Mouse (Mus musculus): ENCODE results near the gene Afdn. TPM values are rescaled to one million over a fixed set of nuclear protein-coding genes. Genes with fewer than 3 reads are reported as not detected.
"Not testable (repeated sequence)": the region's sequence is repeated elsewhere in the genome, so short reads cannot be mapped to it uniquely, and the experiment has no call there.

Afdn gene
- total RNA-seq, 2 experiments from 2014 or later, result 101 to 105 TPM

DNA sequence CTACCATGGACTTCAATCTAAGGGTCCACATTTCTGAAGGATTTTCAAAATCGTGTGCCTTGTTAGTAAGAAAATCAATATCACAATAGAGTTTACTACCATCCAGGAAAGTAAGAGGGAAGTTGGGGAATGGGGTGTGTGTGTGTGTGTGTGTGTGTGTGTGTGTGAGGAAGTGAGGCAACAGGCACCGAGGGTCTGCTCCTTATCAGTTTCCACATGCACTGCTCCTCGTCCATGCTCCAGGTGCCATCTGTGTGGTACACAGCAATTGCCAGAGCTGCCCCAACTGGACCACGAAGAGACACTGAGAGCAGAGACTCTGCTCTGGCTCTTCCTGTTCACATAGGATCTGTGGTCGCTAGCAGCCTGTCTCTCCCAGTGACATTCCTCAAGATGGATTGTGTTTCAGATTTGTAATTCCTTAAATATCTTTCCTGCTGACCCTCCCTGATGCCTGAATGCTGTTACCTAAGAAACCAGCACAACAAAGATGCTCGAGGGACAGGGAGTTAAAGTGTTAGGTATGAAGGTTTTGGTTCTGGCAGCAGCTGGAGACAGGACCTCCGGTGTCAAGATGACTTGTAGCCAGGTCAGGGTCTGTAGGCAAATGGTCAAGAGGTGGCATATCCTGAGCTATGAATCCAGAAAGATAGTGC, 22.1 kb upstream of the Afdn start:
- no peak for DNase-seq (ENCODE audit: low spot score in 2 of 2)

DNA sequence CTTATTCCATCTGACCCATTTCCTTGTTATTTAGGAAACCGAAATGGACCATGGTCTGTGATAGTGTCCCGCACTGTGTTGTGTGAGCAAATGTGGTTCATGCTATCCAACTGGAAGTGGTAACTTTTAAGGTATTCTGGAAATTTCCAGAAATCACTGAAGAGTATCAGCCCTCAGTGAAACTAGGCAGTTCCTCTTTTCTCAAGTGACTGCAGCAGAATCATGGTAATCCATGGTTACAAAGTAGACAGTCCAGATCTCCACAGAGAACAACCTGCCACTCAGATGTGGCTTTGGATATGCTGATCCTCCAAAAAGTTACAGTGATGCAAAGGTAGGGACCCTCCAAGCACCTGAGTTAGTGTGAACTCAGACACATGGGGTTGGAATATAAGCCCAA, 21.4 kb upstream of the Afdn start:
- no peak for DNase-seq (ENCODE audit: low spot score in 2 of 2)

DNA sequence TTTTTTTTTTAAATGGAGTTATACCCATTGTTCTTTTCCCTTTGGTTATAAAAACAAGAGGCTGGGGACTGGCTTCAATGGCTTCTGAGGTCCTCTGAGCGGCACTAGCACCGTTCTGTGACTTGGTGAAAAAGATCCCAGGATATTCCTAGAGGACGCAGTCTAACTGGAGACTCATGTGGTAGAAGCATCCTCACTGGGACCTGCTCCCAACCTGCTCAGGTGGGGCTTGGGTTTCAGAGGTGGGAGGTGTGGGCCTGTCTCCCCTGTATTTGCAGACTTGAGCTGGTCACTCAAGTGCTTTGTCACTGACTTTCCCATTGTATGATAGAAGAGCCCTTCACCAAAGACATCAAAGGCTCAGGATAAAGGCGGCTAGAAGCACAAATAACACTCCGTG, 20.4 kb upstream of the Afdn start:
- no peak for DNase-seq (ENCODE audit: low spot score in 2 of 2)

DNA sequence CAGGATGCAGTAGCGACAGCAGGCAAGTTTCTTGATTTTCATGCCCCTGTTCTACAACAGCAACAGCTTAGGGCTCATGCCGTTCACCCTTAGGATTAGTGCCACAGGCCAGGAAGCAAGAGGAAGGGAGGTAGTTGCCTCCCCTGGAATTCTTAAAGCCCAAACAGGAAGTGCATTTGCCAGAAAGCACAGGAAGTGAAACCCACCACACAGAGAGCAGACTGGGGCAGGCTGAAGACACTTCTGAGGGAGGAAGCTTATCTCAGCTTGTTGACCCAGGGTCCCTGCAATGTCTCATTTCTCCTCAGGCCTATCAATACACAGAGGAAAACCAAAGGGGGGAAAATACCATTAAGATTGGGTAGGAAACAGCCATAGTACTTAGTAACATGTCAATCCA, 19.5 kb upstream of the Afdn start:
- no peak for DNase-seq (ENCODE audit: low spot score in 2 of 2)

DNA sequence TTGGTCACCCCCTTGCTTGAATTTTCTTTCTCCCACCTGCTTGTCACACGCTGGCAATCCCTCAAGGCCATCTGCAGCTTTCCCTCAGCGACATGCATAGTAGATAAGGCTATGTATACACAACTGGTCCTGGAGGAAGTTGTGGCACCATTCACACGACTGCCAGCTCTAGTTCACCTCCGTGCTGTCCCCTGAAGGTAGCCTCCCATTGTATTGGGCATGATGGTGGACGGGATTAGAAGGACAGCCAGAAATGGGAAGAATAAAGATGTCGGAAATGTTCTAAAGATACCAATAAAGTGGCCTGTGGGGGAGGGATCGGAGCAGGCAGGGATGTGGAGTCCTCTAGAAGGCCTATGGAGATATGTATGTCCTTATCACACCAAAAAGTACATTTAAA, 18.7 kb upstream of the Afdn start:
- no peak for DNase-seq (ENCODE audit: low spot score in 2 of 2)

DNA sequence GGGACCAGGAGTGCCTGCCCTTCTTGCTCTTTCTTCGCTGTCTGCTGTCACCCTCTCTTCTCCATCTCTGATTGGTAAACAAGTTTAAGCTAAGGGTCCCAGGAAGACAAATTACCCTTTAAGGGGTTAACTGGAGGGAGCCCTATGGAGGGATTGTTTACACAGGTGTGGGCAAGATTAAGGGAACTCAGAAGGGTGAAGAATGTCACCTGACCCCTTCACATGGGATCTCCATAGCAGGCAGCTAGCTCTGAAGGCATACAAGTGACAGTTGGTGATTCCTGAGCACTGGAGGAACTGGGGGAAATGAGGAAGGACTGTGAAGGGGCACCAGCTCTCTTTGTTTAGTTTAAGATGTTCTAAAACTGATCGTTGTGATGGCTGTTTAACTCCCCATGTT, 18.0 kb upstream of the Afdn start:
- no peak for DNase-seq (ENCODE audit: low spot score in 2 of 2)

DNA sequence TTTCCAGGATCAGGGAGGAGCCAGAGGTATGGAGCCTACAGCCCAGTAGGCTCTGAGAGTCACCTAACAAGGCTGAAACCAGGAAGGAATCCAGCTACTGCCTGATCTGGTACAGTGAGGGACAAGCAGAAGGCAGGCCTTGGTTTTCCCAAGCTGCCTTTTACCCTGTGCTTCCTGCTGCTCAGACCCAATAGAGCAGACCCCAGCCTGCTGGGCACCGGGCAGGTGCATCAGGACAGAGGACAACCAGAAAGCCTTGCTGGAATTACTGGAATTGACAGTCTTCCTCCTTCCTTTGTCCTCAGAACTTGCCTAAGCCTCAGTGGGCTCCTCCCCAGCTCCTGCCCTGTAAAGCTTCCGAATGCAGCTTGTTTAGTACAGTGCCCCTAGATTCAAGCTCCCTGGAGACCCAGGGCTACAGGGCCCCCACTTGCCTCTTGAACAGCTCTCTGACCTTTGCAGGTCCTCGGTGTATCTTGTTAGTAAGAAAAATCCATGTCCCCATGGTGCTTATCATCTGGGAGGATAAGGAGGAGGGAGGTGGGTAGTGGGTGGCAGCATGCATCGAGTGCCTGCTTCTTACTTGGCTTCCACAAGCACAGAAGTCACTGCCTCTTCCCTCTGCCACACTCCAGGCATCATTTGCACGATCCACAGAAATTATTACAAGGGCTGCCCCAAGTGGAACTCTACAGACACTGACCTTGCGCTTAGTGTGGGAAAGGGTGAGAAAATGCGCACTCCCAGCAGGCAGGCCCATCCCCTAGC, 17.2 kb upstream of the Afdn start:
- DNase-seq (ENCODE audit: low spot score in 2 of 2), result no peak

DNA sequence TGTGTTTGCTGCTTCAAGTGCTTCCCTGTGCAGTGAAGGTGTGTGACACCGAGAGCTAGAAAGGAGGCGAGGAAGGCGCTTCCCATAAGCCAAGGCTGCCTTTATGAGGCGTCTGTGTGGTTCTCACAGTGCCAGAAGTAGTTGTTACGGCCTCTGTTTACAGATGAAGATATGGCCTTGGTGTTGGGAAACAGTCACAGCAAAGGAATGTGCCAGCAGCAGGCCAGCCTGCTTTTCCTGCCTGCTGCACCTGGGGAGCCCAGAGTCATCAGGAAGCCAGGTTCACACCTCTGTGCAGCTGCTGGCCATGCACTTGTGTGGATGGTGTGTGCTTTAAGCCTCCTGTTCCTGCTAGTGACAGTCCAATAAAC, 16.6 kb upstream of the Afdn start:
- no peak for DNase-seq (ENCODE audit: low spot score in 2 of 2)

DNA sequence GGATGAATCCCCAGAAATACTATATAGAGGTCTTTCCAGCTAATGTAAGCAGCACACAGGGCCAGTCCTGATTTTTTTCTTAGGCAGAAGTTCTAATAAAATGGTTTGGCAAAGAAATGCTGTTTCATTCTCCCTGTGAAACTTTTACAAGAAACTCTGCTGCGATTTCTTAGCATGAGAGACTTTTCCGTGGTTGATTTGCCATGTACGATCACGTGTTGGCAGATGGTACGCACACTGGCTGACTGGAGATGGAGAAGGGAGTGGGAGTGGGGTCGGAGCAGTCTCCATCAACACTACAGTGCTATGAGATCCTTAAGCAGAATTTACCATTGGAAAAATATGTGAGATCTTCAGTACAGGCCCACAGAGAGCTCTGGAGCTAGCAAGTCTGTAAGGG, 16.1 kb upstream of the Afdn start:
- no peak for DNase-seq (ENCODE audit: low spot score in 2 of 2)

DNA sequence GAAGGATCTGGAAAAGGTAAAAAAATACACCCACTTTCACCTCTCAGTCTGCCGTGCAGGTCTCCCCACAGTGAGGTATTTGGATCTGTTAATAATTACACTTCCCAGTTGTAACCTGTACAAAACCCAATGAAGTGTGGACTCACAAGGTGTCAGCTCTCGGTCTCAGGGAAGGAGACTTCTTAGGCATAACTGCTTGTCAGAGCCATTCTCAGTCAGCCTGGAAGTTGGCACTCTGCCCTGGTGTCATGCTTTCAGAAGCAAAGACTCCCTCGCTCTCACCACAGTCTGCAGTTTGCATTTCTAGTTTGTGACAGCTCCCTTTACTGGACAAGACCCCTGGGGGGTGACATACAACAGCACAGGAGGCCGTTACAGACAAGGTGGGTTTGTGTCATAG, 15.5 kb upstream of the Afdn start:
- DNase-seq (ENCODE audit: low spot score in 2 of 2), result no peak

DNA sequence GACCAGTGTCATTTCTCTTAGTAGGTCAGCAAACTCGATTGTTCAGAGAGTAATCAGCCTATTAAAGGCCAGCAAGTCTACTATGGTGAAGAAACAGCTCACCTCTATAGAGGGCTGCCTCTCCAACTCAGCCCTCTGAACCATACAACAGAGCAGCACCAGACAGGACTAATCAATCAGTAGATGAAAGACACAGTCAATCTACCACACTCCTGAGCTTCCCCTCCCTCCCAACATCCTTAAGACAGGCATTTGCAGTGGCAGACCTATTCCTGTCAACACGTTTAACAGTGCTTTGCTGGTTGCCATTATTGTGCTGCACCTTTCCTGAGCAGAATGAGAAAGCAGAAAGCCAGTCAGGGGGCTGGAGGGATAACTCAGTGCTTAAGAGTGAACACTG, 15.0 kb upstream of the Afdn start:
- no peak for DNase-seq (ENCODE audit: low spot score in 2 of 2)

DNA sequence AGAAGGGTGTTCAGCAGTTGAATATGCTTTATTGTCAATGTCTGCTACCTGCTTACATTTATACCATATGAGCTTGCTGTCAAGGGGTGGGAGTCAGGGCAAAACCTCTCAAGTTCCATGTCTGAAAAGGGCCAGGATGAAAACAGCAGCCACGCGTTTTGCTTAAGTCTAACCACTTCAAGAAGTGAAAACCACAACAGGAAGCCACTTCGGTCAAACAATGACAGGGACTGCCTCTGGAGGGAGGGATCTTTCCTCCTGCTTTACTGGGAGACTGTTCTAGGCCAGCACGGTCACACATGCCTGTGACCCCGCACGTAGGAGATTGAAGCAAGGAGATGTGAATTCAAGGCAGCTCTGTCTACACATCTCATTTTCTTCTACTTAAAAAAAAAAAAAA, 14.0 kb upstream of the Afdn start:
- DNase-seq (ENCODE audit: low spot score in 2 of 2), result no peak

DNA sequence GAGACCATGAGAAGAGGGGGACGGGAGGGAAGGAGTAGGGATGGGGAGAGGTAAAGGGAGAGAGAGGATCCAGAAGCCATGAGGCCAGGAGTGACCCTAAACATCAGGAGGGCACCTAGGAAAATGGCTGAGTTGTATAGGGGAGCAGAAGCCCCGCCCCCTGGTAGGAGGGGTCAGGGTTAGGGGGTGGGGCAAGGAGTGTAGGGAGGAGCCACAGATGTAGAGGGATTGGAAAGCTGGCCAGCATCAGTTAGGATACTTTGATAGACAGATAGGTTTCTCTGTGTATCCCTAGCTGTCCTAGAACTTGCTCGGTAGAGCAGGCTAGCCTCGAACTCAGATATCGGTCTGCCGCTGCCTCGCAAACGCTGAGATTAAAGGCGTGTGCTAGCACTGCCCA, 12.7 kb upstream of the Afdn start:
- no peak for DNase-seq (ENCODE audit: low spot score in 2 of 2)

DNA sequence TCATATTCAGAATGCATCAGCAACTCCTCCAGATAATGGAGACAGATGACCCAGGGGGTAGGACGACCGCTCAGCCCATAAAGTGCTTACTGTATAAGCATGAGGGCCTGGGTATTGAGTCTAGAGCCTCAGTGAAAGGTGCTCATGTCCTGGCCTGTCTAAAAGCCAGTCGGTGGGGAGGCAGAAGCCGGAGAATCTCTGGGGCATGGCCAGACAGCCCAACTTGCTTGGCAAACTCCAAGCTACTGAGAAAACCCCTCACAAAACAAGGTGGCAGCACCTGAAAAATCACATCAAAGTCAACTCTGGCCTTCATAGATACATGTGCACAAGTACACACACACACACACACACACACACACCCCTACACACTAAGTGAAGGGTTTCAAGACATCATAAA, 11.3 kb upstream of the Afdn start:
- no peak for DNase-seq (ENCODE audit: low spot score in 2 of 2)

DNA sequence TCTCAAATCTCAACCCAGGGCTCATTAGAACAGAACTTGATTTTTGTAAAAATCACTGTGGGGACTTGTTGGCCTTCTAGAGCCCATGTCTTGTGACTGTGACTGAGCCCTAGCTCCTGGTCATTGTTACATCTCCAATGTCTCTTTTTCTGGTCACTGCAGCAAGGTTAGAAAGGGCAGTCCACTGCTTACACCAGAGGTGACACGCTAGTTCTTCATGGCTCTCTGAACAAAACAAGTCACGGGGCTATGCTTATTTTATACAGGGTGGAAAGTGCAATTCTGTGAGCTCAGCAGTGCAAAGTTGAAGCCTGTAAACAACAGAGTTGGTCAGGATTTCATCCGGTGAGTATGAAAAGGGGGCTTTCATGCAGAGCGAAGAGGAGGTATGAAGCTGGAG, 6.4 kb upstream of the Afdn start:
- DNase-seq (ENCODE audit: low spot score in 2 of 2), result no peak

DNA sequence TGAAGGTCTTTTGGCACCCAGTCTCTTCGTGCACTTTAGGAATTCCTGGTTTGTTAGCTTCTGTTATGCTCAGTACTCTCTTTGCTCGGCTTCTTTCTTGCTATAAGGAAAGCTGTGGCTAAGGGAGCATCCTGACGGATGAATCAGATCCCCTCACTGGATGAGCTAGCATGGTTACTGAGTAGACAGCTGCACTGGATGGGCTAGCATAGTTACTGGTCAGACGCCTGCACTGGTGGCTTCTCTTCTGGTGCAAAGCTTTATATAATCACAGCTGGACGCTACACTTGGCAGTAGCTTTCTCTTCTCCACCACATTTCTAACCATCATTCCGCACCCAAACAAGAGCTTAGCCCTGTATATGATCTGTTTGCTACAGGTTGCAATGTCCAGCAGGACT, 5.4 kb upstream of the Afdn start:
- no peak for DNase-seq (ENCODE audit: low spot score in 2 of 2)

DNA sequence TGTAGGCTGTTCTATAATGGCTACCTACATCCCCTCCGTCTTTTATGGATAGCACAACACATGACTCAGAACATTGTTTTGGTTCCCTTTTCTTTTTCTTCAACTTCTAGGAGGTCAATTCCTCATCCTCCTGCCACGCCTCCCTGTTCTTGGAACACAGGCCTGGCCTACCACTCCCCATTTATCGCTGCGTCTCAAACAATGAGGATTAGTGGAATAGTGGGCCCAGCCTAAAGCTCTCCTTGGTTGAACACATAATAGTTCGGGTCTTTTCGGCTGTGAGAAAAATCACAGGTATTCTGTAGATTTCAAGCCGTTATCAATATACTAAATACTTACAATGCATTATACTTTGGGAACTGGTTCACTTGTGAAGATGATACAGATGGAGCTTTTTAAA, 1.8 kb upstream of the Afdn start:
- DNase-seq (ENCODE audit: low spot score in 2 of 2), result no peak

DNA sequence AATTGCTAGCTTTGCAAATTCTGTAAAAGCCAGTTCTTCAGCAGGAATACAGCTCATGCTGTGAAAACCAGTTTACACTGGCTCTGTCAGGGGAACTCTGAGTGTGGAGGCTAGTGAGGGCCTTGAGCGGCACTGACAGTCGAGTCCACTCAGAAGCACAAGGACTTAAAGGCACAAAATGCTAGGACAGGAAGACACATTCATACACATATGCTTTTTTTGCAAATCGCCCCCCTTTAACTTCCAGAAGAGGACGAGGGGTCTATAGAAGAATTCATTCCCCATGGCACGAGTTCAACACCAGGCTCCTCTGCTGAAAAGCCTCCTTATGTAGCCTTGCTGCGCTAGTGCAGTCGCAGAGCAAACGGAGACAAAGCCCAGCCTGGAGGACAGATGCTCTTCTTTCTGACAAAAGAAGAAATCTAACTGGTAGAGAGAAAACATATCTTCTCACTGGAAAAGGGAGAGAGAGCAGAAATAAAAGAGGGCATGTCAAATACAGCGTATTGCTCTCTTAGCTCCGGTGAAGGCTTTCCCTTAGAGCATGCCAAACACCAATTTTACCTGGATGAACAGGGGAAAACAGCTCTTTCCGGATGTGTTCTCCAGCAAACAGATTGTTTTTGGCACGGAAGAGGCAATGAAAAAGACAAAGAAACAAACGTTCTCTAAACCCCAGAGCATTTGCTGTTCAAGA, 1.0 kb upstream of the Afdn start:
- peak in 1 of 2 experiments; percentile 34 for DNase-seq (ENCODE audit: low spot score in 2 of 2)

DNA sequence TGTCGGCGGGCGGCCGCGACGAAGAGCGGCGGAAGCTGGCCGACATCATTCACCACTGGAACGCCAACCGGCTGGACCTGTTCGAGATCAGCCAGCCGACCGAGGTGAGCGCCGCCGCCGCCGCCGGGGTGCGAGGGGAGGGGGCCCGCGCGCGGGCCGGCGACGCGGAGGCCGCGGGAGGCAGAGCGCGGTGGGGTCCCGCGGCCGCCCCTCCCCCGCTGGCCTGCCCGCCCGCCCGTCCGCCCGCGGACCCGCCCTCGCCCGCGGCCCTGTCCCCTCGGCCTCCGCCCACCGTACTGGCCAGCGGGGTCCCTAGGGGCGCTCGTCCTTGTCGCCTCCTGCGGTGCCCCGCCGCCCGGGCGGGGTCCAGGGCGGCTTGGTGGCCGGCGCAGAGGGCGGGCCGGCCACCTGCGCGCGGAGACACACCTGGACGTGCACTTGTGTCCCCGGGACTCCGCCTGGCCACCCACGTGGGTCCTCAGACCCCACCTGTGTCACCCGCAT, 388 bp downstream of the Afdn start:
- no peak for DNase-seq (ENCODE audit: low spot score in 2 of 2)

DNA sequence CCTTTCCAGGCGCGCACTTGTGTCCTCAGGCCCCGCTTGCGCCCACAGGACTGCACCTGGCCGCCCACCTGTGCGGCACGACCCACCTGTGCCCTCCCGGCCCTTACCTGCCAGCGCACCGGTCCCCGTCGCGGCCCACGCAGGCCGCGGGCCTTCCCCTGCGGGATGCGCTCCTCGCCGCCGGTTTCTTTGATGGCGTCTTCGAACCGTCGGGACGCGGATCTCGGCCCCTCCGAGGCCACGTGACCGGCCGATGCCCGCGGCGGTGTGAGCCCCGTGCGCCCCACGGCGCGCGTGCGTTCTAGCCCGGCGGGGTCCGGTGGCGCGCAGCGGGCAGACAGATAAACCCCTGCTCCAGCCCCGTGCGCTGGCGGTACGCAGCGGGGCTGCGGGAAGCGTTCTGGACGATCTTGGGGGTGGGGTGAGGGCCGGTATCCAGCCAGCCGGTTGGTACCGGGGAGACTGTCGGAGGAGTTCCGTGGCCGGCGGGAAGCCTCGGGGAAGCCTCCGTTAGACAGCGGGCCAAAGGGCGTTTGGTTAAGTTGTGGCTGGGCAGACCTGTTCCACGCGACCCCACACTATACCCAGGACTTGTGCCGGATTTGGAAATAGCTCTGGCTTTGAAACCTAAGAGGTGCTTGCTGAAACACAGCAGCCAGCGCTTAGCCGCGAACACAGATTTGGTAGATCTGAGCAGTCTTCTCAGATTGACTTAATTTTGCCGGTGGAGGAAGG, 1.0 kb downstream of the Afdn start, which contains the start of gene Tcte2:
Tcte2 (minus strand) TSS at position 647 of the 735 bp plus-strand sequence.
- peak in 1 of 2 experiments; percentile 36 for DNase-seq (ENCODE audit: low spot score in 2 of 2)

DNA sequence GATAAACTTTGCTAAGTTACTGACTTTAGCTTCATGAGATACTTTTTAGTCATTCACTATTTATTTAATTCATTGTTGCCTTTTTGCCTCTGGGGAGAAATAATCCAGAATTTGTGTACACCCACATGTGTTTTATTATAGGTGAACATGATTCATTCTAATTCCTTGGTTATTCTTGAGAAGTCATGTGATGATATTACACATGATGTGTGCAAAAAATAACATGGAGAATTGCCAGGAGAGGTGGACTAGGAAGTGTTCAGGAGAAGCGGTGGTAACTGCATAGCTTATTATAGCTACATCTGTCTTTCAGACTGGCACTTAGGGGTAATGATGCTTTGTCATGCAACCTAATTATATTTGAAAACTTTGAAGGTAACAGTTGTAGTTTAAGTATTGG, 3.5 kb downstream of the Afdn start:
- DNase-seq (ENCODE audit: low spot score in 2 of 2), result no peak

DNA sequence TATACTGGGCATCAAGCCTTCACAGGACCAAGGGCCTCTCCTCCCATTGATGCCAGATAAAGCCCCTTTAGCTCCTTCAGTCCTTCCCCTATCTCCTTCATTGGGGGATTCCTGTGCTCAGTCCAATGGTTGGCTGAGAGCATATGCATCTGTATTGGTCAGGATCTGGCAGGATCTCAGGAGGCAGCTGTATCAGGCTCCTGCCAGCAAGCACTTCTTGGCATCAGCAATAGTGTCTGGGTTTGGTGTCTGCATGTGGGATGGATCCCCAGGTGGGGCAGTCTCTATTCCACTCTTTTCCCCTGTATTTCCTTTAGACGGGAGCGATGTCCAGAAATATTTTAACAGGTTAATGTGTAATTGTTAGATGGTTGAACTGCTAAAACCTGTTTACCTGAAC, 4.6 kb downstream of the Afdn start:
- DNase-seq (ENCODE audit: low spot score in 2 of 2), result not testable (repeated sequence)

Measured in layer of hippocampus, adult 18-20 months (tissue).